Mouse (Mus musculus) heart, embryonic 14.5 days (tissue): ENCODE results near the gene Fdxr. TPM values are rescaled to one million over a fixed set of nuclear protein-coding genes. Genes with fewer than 3 reads are reported as not detected.
A peak's percentile ranks its signal among the peaks of the same experiment; 100 is the strongest.

Experiments
- ATAC-seq: fragments of 200-750 bp; cut with Nextera tagmentation; 2 replicates; pipeline ENCODE4 v1.8.0; 2017; ENCODE audit warnings: low read depth, moderate TSS enrichment; ENCODE audit not compliant: insufficient number of reproducible peaks, insufficient read depth, low FRiP score
- H3K27ac ChIP-seq, 2 experiments: fragments of 200-500 bp in 1 of 2; fragments of 300-500 bp in 1 of 2; sonication (generic) in 1 of 2; replicated peaks in 1 of 2; 2 replicates each; pipeline ENCODE4 v1.5.1; 2012 to 2014; ENCODE audit warnings: low read depth in 2 of 2, low read length in 2 of 2, control low read depth in 1 of 2, mild to moderate bottlenecking in 1 of 2, mixed read lengths in 1 of 2; ENCODE audit not compliant: control insufficient read depth in 1 of 2, insufficient read depth in 1 of 2
- H3K27me3 ChIP-seq: fragments of 300-500 bp; sonication (generic); 2 replicates; pipeline ENCODE4 v1.6.1; 2014; ENCODE audit warnings: mild to moderate bottlenecking, low read length, control low read depth; ENCODE audit not compliant: control insufficient read depth, insufficient read depth
- H3K36me3 ChIP-seq: fragments of 300-500 bp; sonication (generic); 2 replicates; pipeline ENCODE4 v1.6.1; 2014; ENCODE audit warnings: mild to moderate bottlenecking, control low read depth, low read length, mixed read lengths; ENCODE audit not compliant: control insufficient read depth, insufficient read depth
- H3K4me1 ChIP-seq, 2 experiments: fragments of 200-500 bp in 1 of 2; fragments of 300-500 bp in 1 of 2; sonication (generic) in 1 of 2; 2 replicates each; pipeline ENCODE4 v1.6.1; 2012 to 2014; ENCODE audit warnings: low read length in 2 of 2, control low read depth in 1 of 2, mixed read lengths in 1 of 2; ENCODE audit not compliant: control insufficient read depth in 2 of 2, insufficient read depth in 2 of 2
- H3K4me2 ChIP-seq: fragments of 300-500 bp; sonication (generic); 2 replicates; pipeline ENCODE4 v1.6.1; 2014; ENCODE audit warnings: mild to moderate bottlenecking, low read length
- H3K4me3 ChIP-seq, 2 experiments: fragments of 200-500 bp in 1 of 2; fragments of 300-500 bp in 1 of 2; sonication (generic) in 1 of 2; 2 replicates each; pipeline ENCODE4 v1.5.1; 2012 to 2014; ENCODE audit warnings: low read length in 2 of 2, mild to moderate bottlenecking in 2 of 2, control low read depth in 1 of 2, low read depth in 1 of 2, moderate library complexity in 1 of 2; ENCODE audit not compliant: control insufficient read depth in 1 of 2, insufficient read depth in 1 of 2
- H3K9ac ChIP-seq: fragments of 300-500 bp; sonication (generic); 2 replicates; pipeline ENCODE4 v1.6.1; 2014; ENCODE audit warnings: mild to moderate bottlenecking, low read length
- H3K9me3 ChIP-seq: fragments of 300-500 bp; sonication (generic); 2 replicates; pipeline ENCODE4 v1.6.1; 2016; ENCODE audit warnings: low read length, control low read depth; ENCODE audit not compliant: control insufficient read depth
- WGBS: fragments of 180-500 bp; shearing (Covaris S2); extraction: QIAGEN DNeasy Blood & Tissue Kit; methylation state at CpG from one replicate; pipeline ENCODE4 v1.1.7; 2014; 5-methylcytosine and 5-hydroxymethylcytosine counted together
- polyA plus RNA-seq: library from polyadenylated mRNA; unstranded; fragments of >200 nt; fragmentation: Nextera tagmentation; extraction: Ambion mirVana; gene quantifications from 2 replicates; pipeline ENCODE4 v1.2.1, GENCODE M21; 2014

Fdxr gene
- polyA plus RNA-seq, 1 experiment from 2014 or later, result 9.3 TPM

- peak; percentile 11; the same call in 1 of the 2 replicates for ATAC-seq
- Histone ChIP-seq H3K9me3 (no peaks in the 10 kb centered on the region), H3K9ac (no peak overlapping the region), H3K4me3 (no peak overlapping the region), H3K27me3 (no peaks in the 10 kb centered on the region), H3K4me1 (peaks cover 67 to 80% of the 10 kb centered on the region in 2 experiments), H3K27ac (peak overlapping the region in 1 of 2 experiments; percentile 56; a peak in 2 of 4 replicates), H3K36me3 (no peaks in the 10 kb centered on the region), H3K4me2 (0 out of 2 replicates have a peak overlapping the region, but pooled peaks have one; percentile 14)
- 39% methylated on average over 14 of the region's 14 CpGs for WGBS
Observed at GRCm38 (mm10) chr11:115226811-115227491, 49.9 kb downstream of the Fdxr start.

GRCm38 (mm10) chr11:115225301-115225700 is 51.5 kb downstream of the Fdxr start:
- H3K4me2 ChIP-seq, result no peak overlapping the region
- no peak overlapping the region for H3K9ac ChIP-seq
- no peaks in the 10 kb centered on the region for H3K27me3 ChIP-seq
- H3K4me1 ChIP-seq, result peaks cover 69 to 81% of the 10 kb centered on the region in 2 experiments
- H3K36me3 ChIP-seq, result no peaks in the 10 kb centered on the region
- WGBS, result 90% methylated on average over 6 of the region's 6 CpGs
- ATAC-seq, result no peak
- H3K9me3 ChIP-seq, result no peaks in the 10 kb centered on the region
- H3K4me3 ChIP-seq, result no peak overlapping the region
- no peak overlapping the region for H3K27ac ChIP-seq

DNA sequence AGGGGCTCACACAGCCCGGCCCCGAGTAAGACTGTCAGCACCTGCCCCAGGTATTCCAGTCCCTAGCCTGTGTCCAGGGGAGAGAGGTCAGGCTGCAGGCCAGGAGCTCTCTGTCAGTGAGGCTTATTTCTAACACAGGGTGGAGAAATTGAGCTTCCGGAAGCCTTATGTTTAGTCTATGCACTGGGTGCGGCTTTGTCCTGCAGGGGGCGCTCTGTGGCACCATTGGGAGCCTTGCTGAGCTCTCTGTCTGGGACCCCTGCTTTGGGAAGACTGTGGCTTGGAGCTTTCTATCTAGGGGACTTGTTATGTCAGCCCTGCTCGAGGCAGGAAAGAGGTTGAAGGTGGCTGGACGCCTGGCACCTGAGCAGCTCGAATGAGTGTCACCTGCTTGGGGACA is 52.0 kb downstream of the Fdxr start:
- Histone ChIP-seq H3K27me3 (no peaks in the 10 kb centered on the region), H3K36me3 (no peaks in the 10 kb centered on the region), H3K27ac (no peak overlapping the region), H3K4me2 (no peak overlapping the region), H3K9me3 (no peaks in the 10 kb centered on the region), H3K9ac (no peak overlapping the region), H3K4me3 (no peak overlapping the region), H3K4me1 (peaks cover 70 to 83% of the 10 kb centered on the region in 2 experiments)
- no peak for ATAC-seq
- 35% methylated on average over 8 of the region's 8 CpGs for WGBS

- no peak overlapping the region for H3K4me3 ChIP-seq
- H3K9ac ChIP-seq, result peak overlapping the region; percentile 54
- H3K27me3 ChIP-seq, result no peaks in the 10 kb centered on the region
- no peaks in the 10 kb centered on the region for H3K36me3 ChIP-seq
- H3K27ac ChIP-seq, result peak overlapping the region; percentile 30 to 83; a peak in 3 of 4 replicates
- no peaks in the 10 kb centered on the region for H3K9me3 ChIP-seq
- peaks cover 71 to 83% of the 10 kb centered on the region in 2 experiments for H3K4me1 ChIP-seq
- WGBS, result 12% methylated on average over 6 of the region's 6 CpGs
- no peak for ATAC-seq
- no peak overlapping the region for H3K4me2 ChIP-seq
Observed at GRCm38 (mm10) chr11:115223877-115224276, 53.0 kb downstream of the Fdxr start.

DNA sequence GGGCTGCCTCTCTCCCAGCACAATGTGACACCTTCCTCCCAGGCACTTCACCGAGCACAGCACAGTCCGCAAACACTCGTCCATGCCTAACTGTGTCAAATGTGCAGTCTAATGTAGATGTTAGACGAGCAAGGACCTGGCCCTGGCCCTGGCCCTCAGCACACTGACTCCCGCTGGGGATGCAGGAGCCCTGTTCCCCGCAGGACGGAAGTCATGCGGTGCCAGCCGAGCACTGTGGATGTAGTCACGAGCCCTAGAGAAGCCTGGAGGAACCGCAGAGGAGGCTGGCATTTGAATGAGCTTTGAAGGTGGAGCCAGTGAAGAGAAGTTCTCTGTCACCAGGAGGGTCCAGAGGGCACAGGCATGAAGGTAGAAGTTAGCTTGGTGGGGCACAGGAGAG is 53.4 kb downstream of the Fdxr start:
- peak overlapping the region; percentile 54 for H3K9ac ChIP-seq

GRCm38 (mm10) chr11:115222570-115222969 is 54.3 kb downstream of the Fdxr start:
- Histone ChIP-seq H3K36me3 (no peaks in the 10 kb centered on the region), H3K9me3 (no peaks in the 10 kb centered on the region), H3K9ac (peak overlapping the region; percentile 54), H3K4me2 (peak overlapping the region; percentile 44), H3K4me3 (no peak overlapping the region), H3K27me3 (no peaks in the 10 kb centered on the region), H3K27ac (peak overlapping the region; percentile 82 to 83), H3K4me1 (peaks cover 75 to 87% of the 10 kb centered on the region in 2 experiments)
- ATAC-seq, result peak; percentile 65
- 4% methylated on average over 5 of the region's 5 CpGs for WGBS

More for the DNA sequence above, 53.4 kb downstream of the Fdxr start:
- Histone ChIP-seq H3K36me3 (no peaks in the 10 kb centered on the region), H3K9me3 (no peaks in the 10 kb centered on the region), H3K4me3 (no peak overlapping the region), H3K4me2 (peak overlapping the region; percentile 44), H3K4me1 (peaks cover 75 to 84% of the 10 kb centered on the region in 2 experiments), H3K27me3 (no peaks in the 10 kb centered on the region), H3K27ac (peak overlapping the region; percentile 82 to 83)
- WGBS, result 42% methylated on average over 11 of the region's 11 CpGs
- no peak for ATAC-seq

GRCm38 (mm10) chr11:115222077-115222476 is 54.8 kb downstream of the Fdxr start:
- Histone ChIP-seq H3K27me3 (no peaks in the 10 kb centered on the region), H3K4me3 (peak overlapping the region in 1 of 2 experiments; percentile 4; a peak in 1 of 4 replicates), H3K27ac (peak overlapping the region; percentile 82 to 83), H3K36me3 (no peaks in the 10 kb centered on the region), H3K4me2 (peak overlapping the region; percentile 44), H3K4me1 (peaks cover 76 to 86% of the 10 kb centered on the region in 2 experiments), H3K9me3 (no peaks in the 10 kb centered on the region), H3K9ac (0 out of 2 replicates have a peak overlapping the region, but pooled peaks have one; percentile 16)
- WGBS, result 6% methylated on average over 12 of the region's 12 CpGs
- peak; percentile 52 for ATAC-seq
